Mouse (Mus musculus) kidney, adult 8-10 months (tissue): ENCODE results near the gene Pcgf5.

Experiments
- DNase-seq, 2 experiments: peaks; one replicate each; pipeline ENCODE4 v3.0.0; 2022

Gene Pcgf5

DNA sequence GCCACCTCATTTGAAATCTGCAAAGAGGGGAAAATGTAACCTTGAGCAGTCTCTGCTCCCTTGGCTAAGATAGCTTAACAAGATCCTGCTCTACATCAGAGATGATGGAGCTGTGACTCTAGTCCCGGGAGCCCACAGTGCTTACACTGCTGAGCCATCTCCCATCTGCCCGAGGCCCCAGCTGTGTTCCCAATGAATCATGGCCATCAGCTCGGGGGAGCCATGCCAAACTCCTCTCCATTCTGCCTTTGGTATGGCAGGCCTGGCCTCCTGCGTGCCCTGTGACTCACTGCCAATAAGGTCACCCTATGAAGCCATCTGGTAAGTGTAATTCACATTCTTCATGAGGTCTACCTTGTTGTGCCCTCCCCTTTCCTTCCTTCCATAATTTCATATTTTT is 149.0 kb downstream of the Pcgf5 start:
- DNase-seq = no peak

DNA sequence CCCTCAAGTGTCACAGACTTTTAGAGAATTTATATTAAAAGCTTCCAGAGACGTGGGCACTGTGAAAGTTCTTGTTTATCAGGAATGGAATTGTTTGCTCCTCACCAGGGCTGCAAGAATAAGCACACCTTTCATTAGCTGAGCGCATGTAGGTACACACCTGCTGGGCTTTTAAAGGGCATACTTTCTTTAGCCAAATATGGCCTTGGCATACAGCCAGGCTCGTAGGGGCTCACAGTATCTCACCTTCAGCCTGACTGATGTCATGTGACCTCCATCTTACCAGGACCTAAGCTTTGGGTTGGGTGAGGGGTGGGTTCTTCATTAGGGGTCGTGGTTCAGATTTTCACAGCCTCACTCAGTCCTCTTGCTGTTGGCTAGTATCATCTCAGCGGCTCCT is 149.6 kb downstream of the Pcgf5 start:
- no peak for DNase-seq

DNA sequence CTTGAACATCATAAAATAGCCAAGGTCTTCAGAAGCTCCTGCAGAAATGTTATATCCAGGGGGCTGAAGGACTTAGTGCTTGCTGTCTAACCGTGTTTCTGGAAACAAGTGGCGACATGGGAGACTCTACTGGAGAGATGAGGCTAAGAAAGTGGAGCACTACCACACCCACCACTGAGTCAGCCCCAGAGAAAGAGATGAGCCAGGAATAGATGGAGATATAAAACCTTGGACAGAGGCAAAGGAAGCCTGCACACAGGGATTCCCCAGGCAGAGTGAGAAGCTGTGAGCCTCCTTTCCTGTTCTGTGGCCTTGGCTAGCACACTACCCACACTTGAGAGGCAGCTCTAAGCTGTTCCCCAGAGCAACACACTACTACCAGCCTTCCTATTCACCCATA is 156.6 kb downstream of the Pcgf5 start:
- no peak for DNase-seq
